Mouse (Mus musculus): ENCODE measurements around the gene Ppp1r18. TPM values are rescaled to one million over a fixed set of nuclear protein-coding genes. Genes with fewer than 3 reads are reported as not detected.

Ppp1r18 gene
- total RNA-seq (2021): 10 to 100 TPM; 40.7 to 46.6 TPM
- long read RNA-seq, experiment 1, transcript Ppp1r18-205 (3 exons, 3,185 nt): major isoform, 10 of 14 reads
- long read RNA-seq, experiment 1, partial matches to known transcripts: 2 of 14 reads
- long read RNA-seq, experiment 1, other reads (novel, unspliced or antisense): 2 of 14 reads
- long read RNA-seq, experiment 2, transcript Ppp1r18-205 (3 exons, 3,185 nt): major isoform, 16 of 22 reads
- long read RNA-seq, experiment 2, partial matches to known transcripts: 1 of 22 reads
- long read RNA-seq, experiment 2, other reads (novel, unspliced or antisense): 2 of 22 reads

DNA sequence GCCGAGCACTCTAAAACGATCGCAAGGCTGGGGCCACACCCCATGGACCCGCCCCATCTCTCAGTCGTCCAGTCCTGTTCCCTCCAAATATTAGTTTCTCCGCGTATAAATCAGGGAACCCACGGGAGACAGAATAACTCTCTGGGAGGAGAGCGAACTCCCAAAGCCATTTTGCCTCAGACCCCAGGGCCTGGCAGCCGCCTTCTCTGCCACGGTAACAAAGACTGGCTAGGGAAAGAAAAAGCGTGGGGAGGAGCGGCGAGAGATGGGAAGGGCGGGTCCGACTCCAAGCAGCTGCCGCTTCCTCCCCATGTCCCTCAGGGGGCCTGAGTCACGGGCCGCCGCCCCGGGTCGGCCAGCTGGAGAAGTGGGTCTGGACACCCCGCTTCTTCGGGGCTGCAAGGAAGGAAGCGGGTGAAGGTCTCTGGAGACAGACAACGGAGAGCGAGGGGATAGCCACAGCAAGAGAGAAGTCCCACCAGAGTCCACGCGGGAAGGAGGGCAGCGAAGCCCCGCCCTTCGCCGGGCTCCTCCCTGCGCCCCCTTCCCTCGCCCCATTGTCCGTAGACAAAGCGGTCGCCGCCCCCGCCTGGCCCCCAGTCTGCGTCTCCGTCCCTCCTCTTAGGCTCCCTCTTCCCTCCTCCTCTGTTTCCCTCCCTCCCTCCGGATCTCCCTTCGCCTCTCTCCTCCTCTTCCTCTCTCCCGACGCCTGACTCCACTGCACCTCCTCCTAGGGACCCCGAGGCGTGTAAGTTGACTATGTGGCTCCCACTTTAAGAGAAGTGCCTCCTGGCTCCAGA is at the start of gene Ppp1r18:
Gene Ppp1r18, plus strand, starts transcription at position 113 of the 800 bp plus-strand sequence.
- DNase-seq (ENCODE audit: low spot score in 2 of 2): peak in 1 of 2 experiments; percentile 55

DNA sequence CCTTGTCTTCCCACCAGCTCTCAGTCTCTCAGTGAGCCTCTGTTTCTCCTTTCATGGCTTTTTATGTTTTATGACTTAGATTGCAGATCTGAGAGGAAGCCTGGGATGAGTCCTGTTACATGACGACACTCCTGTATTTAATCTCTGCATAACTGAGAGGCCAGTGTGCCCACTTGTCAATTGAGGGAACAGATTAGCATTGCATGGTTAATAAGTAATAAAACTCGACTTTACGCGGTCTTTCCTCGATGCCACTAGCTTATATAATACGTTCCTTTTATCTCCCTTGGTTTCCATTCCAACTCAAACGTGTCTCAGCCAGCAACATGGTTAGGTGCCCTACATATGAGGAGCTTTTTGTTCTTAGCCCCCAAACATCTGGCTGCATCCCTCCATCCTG is 49.6 kb upstream of the Ppp1r18 start:
- no peak for DNase-seq (ENCODE audit: low spot score in 2 of 2)

DNA sequence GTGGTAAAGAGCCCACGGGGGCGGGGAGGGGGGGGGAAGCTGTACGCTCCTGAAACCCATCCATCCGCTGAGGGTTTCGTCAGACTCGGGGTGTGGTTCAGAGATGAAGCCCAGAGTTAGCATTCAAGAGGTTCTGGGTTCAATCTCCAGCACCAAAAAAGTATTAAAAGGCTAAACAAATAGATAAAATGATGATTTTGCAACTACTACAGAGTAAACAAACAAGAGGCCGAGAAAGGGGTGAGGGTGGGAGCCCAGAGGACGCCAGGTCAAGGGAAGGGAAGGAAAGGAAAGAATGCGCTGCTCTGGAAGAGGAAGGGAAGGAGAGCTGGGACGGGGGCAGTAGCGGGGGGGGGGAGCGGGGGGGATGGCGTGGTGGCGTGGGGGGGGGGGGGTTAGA is 48.7 kb upstream of the Ppp1r18 start:
- DNase-seq (ENCODE audit: low spot score in 2 of 2): no peak

DNA sequence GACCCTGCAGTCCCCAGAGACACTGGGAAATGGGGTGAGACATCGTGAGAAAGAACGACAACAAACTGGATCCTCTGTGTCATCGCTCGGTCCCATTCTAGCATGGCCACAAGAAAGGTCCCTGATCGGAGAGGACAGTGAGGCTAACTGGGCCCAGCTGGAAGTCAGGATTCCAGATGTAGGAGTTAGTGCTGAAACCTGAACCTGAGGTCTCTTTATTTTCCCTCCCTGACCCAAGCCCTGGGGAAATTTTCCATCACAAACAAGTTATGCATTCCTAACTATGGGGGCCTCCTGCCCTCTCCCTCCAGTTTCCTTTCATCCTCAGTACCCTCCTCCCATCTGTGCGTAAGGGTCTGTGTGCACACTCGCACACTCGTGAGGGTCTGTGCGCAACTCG is 48.2 kb upstream of the Ppp1r18 start:
- no peak for DNase-seq (ENCODE audit: low spot score in 2 of 2)

DNA sequence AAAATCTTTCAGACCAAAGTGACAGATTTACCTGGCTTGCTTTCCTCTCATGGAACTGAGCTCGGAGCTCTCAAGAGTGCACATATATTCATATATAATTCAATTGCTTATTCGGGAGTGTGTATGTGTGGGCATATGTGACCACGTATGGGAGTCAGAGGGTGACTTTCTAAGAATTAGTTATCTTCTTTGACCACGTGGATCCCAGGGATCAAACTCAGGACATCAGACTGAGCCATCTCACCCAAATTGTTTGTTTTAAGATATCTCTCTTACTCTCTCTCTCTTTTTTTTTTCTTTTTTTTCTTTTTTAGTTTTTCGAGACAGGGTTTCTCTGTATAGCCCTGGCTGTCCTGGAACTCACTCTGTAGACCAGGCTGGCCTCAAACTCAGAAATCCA is 45.3 kb upstream of the Ppp1r18 start:
- DNase-seq (ENCODE audit: low spot score in 2 of 2): no peak

DNA sequence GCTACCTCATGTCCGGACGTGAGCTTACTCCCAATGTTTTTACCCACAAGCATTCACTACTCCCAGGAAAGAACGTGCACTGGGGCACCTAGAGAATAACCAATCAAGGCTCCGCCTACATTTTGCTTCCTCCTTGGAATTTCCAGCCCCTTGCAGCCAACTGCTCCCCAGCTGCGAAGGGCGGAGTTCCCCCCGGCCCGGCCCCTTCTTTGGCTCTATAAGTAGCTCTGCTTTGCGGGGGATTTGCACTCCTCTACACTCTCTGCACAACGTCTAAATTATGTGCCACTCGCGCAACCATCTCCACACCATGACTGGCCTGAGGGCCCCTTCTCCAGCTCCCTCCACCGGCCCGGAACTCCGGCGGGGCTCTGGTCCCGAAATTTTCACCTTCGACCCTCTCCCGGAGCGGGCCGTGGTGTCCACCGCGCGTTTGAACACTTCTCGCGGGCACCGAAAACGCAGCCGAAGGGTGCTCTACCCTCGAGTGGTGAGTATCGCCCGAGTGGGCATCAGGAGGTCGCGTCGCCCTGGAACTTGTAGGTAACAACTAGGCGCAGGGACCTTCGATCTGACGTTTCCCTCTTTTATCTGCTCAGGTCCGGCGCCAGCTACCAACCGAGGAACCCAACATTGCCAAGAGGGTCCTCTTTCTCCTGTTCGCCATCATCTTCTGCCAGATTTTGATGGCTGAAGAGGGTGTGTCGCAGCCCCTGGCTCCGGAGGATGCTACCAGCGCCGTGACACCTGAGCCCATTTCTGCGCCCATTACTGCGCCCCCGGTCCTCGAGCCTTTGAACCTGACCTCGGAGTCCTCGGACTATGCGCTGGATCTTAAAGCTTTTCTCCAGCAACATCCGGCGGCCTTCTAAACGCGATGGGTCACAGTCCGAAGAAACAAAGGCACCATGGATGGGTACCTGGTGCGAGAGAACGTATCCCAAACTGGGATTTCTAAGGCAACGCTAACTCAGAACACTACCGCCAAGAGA is 43.7 kb upstream of the Ppp1r18 start, which contains the start of gene Ier3:
Gene Ier3, plus strand, starts transcription at position 246 of the 992 bp plus-strand sequence.
- peak; percentile 50 to 77 for DNase-seq (ENCODE audit: low spot score in 2 of 2)

DNA sequence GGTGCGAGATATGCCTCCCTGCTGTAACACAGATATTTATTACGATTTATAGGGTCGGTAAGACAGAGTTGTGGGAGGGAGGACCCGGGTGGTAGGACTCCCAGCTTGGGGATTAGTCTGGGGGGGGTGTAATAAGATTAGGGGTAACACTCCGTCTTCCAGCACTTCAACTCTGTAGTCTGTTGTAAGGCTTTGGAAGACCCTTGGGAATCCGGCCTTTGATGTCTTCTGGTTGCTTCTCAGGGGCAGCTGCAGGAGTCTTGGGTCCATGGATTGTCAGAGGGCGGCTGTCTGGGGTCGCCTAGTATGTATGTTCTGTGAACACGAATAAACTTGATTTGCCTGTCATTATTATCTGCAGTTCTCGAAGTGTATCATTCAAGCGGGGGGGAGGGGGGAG is 42.8 kb upstream of the Ppp1r18 start:
- no peak for DNase-seq (ENCODE audit: low spot score in 2 of 2)

DNA sequence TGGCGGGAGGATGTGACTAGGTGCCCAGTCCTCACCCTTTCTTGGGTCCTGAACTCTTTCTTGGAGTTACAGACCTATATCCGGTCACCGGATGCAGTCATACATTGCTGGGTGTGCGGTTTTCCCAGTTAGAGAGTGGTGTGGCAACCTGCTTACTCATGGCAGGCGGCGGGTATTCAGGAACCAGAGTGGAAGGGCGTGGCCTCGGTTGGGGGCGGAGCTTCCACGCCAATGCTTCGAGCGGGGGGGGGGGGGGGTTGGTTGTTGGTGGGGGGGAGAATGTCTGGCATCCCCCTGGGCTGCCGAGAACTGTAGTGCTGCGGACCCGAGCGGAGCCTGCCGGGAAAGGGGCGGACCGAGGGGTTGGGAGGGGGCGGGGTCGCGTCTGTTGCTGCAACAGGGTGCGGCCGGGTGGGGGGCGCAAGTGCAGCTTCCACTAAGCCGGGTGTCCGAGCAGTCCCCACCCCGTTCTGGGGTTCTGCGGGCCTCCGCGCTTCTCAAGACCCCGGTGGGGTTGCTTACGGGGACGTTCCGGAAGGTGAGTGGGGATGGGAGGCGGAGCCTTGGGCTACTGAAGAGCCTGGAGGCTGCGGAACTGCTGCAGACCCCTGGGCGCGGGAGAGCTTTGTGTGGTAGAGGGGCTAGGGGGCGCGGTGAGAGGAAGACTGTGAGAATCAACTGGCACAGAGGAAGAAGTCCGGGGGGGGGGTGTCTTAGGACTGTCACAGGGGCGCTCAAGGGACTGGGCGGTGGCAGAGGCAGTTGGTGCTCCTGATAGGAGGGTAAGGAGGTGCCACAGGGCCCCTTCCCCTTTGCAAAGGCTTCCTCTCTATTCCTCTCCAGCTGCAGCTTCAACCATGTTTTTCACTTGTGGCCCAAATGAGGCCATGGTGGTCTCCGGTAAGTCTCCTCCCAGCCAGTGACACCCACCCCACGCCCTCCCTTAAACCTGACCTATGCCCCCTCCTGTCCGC is 42.1 kb upstream of the Ppp1r18 start, which contains the start of gene Flot1:
Gene Flot1, plus strand, starts transcription at position 267 of the 974 bp plus-strand sequence.
- DNase-seq (ENCODE audit: low spot score in 2 of 2): peak; percentile 52 to 69

DNA sequence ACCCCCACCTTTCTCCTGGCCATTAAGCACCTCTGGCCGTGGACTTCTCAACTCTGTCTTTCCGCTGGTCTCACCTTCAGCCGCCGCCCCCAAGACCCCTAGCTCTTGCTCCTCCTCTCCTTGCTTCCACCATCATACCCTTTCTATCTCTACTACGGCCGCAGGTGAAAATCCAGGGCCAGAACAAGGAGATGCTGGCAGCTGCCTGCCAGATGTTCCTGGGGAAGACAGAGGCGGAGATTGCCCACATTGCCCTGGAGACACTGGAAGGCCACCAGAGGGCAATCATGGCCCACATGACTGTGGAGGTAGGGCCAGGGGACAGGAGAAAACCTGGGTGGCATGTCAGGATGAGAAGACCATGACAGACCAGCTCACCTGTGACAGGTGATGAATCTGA is 41.0 kb upstream of the Ppp1r18 start:
- no peak for DNase-seq (ENCODE audit: low spot score in 2 of 2)

DNA sequence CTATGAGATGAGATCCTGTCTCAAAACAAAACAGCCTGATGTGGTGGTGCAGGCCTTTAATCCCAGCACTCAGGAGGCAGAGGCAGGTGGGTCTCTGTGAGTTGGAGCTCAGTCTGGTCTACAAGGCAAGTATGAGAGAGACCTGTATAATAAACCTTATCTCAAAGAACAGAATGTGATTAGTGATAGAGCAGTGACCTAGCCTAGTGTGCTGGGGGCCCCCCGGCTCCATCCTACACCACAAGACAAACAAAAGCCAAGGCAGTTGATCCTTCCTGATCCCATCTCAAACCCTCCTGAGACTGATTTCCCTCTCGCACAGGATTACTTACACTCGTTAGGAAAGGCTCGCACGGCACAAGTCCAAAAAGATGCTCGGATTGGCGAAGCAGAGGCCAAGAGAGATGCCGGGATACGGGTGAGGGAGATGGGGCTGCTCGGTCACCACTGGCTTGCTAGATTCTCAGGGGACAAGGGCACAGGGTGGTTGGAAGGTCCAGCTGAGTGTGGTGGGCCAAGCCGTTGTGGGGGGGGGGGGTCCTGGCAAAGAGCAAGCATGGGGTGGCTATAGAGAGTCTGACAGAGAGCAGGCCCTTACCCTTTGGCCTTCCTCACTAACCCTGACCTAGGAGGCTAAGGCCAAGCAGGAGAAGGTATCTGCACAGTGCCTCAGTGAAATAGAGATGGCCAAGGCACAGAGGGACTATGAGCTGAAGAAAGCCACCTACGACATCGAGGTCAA is 40.1 kb upstream of the Ppp1r18 start:
- no peak for DNase-seq (ENCODE audit: low spot score in 2 of 2)

DNA sequence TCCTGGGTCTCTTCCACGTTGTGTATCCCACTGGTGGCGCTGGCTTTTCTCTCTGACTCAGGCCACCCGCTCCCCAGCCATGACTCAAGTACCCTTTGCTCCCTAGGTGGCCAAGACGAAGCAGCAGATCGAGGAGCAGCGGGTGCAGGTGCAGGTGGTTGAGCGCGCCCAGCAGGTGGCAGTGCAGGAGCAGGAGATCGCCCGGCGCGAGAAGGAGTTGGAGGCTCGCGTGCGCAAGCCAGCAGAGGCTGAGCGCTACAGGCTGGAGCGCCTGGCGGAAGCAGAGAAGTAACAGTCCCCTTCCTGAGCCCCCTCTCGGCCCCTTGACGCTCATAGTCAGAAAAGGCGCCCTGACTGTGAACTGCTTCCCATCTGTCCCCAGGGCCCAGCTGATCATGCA is 35.7 kb upstream of the Ppp1r18 start:
- DNase-seq (ENCODE audit: low spot score in 2 of 2): peak; percentile 76 to 78

DNA sequence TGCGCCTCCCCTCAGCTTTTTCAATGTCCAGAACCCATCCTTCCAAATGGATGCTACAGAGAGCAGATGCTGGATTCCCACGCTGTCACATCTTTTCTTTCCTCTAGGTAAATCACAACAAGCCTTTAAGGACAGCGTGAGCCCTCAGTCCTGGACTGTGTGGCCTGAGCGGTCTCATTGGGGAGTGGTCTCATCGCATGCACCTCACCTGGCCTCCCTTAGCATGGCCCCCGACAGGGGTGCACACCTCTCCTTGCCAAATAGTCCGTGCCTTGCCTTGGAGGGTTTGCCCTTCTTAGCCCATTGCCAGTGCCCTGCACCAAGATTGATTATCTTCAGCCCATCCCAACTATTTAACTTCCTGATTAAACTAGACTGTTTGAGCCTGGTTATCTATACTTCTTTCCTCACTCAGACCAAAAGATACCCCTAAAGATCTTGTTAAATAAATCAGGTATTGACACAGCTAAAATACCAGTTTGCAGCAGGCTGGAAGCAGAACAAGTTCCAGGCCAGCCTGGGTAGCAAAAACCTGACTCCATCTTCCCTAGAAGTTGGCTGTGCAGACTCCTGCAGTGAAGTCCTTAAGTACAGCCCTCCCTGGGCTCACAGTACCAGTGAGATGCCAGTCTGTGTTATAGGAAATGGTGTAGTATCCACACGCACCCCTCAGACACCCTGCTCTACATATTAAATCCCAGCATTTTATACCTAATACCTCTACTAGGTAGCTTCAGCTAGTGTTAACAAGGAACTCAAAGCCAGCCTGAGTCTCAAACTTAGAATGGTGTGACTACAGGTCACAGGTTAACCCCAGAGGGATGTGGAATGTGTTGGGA is 32.8 kb upstream of the Ppp1r18 start:
- DNase-seq (ENCODE audit: low spot score in 2 of 2): no peak

DNA sequence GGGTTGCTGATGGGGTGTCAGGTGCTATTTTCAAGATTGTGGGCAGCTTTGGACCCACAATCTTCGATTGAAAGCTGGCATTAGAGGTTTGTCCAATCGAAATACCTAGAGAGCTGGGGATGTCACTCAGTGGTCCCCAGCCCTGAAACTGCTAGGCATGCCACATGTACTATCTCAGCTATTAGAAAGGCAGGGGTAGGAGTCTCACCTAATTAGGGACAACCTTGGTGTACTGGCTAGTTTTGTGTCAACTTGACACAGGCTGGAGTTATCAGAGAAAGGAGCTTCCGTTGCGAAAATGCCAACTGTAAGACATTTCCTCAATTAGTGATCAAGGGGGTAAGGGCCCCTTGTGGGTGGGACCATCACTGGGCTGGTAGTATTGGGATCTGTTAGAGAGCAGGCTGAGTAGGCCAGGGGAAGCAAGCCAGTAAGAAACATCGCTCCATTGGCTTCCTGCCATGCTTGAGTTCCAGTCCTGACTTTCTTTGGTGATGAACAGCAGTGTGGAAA is 32.1 kb upstream of the Ppp1r18 start:
- DNase-seq (ENCODE audit: low spot score in 2 of 2): no peak

DNA sequence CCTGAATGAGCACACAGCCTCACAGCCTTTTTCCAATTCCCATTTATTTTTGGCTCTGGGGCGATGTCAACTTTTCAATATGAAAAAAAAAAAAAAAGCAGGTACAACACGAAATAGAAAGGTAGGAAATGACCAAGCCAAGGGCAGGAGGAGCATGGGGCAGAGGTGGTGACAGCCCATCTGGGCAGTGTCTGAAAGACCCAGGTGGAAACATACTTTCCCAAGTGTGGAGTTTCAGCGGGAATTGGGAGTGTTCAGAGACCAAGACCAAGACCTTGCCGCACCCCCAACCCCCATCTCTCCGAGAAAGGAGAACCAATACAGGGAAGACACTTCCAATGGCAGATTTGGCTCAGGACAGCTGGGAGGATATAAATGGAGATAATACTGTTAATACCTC is 31.5 kb upstream of the Ppp1r18 start:
- DNase-seq (ENCODE audit: low spot score in 2 of 2): no peak

DNA sequence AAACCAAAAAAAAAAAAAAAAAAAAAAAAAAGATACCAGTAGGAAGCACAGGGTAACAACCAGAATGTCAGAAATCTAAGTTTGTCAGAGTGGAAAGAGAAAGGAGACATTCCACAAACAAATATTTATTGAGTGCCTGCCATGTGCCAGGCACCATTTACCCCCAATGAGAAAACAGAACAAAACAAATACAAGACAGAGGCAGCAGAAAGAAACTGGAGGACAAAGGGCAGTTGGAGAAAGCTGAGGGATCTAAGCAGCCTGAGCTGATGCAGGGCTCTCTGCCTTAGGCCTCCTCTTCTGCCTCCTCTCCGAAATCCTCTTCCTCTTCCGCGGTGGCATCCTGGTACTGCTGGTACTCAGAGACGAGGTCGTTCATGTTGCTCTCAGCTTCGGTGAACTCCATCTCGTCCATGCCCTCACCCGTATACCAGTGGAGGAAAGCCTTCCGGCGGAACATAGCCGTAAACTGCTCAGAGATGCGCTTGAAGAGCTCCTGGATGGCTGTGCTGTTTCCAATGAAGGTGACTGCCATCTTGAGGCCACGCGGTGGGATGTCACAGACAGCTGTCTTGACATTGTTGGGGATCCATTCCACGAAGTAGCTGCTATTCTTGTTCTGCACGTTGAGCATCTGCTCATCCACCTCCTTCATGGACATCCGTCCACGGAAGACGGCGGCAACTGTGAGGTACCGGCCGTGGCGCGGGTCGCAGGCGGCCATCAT is 30.5 kb upstream of the Ppp1r18 start:
- DNase-seq (ENCODE audit: low spot score in 2 of 2): no peak

DNA sequence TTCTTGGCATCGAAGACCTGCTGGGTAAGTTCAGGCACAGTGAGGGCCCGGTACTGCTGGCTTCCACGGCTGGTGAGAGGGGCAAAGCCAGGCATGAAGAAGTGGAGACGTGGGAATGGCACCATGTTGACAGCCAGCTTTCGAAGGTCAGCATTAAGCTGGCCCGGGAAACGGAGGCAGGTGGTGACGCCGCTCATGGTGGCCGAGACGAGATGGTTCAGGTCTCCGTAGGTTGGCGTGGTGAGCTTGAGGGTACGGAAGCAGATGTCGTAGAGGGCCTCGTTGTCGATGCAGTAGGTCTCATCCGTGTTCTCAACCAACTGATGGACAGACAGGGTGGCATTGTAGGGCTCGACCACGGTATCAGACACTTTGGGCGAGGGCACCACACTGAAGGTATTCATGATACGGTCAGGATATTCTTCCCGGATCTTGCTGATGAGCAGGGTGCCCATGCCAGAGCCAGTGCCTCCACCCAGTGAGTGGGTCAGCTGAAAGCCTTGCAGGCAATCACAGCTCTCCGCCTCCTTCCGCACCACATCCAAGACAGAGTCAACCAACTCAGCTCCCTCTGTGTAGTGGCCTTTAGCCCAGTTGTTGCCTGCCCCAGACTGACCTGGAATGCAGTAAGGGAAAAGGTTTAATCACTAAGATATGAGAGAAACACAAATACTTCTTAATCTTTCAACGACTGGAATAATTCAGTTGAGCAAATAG is 29.8 kb upstream of the Ppp1r18 start:
- no peak for DNase-seq (ENCODE audit: low spot score in 2 of 2)

All from adrenal gland, postnatal 4 days (tissue).